Mouse (Mus musculus) heart, embryonic 14.5 days (tissue): ENCODE results near the gene Cox7a2. TPM values are rescaled to one million over a fixed set of nuclear protein-coding genes. Genes with fewer than 3 reads are reported as not detected.

Source experiments
- ATAC-seq: fragments of 200-750 bp; cut with Nextera tagmentation; 2 replicates; pipeline ENCODE4 v1.8.0; 2017; ENCODE audit warnings: low read depth, moderate TSS enrichment; ENCODE audit not compliant: insufficient number of reproducible peaks, insufficient read depth, low FRiP score
- H3K27ac ChIP-seq, 2 experiments: fragments of 200-500 bp in 1 of 2; fragments of 300-500 bp in 1 of 2; sonication (generic) in 1 of 2; replicated peaks in 1 of 2; 2 replicates each; pipeline ENCODE4 v1.5.1; 2012 to 2014; ENCODE audit warnings: low read depth in 2 of 2, low read length in 2 of 2, control low read depth in 1 of 2, mild to moderate bottlenecking in 1 of 2, mixed read lengths in 1 of 2; ENCODE audit not compliant: control insufficient read depth in 1 of 2, insufficient read depth in 1 of 2
- H3K27me3 ChIP-seq: fragments of 300-500 bp; sonication (generic); 2 replicates; pipeline ENCODE4 v1.6.1; 2014; ENCODE audit warnings: mild to moderate bottlenecking, low read length, control low read depth; ENCODE audit not compliant: control insufficient read depth, insufficient read depth
- H3K36me3 ChIP-seq: fragments of 300-500 bp; sonication (generic); 2 replicates; pipeline ENCODE4 v1.6.1; 2014; ENCODE audit warnings: mild to moderate bottlenecking, control low read depth, low read length, mixed read lengths; ENCODE audit not compliant: control insufficient read depth, insufficient read depth
- H3K4me1 ChIP-seq, 2 experiments: fragments of 200-500 bp in 1 of 2; fragments of 300-500 bp in 1 of 2; sonication (generic) in 1 of 2; 2 replicates each; pipeline ENCODE4 v1.6.1; 2012 to 2014; ENCODE audit warnings: low read length in 2 of 2, control low read depth in 1 of 2, mixed read lengths in 1 of 2; ENCODE audit not compliant: control insufficient read depth in 2 of 2, insufficient read depth in 2 of 2
- H3K4me2 ChIP-seq: fragments of 300-500 bp; sonication (generic); 2 replicates; pipeline ENCODE4 v1.6.1; 2014; ENCODE audit warnings: mild to moderate bottlenecking, low read length
- H3K4me3 ChIP-seq, 2 experiments: fragments of 200-500 bp in 1 of 2; fragments of 300-500 bp in 1 of 2; sonication (generic) in 1 of 2; 2 replicates each; pipeline ENCODE4 v1.5.1; 2012 to 2014; ENCODE audit warnings: low read length in 2 of 2, mild to moderate bottlenecking in 2 of 2, control low read depth in 1 of 2, low read depth in 1 of 2, moderate library complexity in 1 of 2; ENCODE audit not compliant: control insufficient read depth in 1 of 2, insufficient read depth in 1 of 2
- H3K9ac ChIP-seq: fragments of 300-500 bp; sonication (generic); 2 replicates; pipeline ENCODE4 v1.6.1; 2014; ENCODE audit warnings: mild to moderate bottlenecking, low read length
- H3K9me3 ChIP-seq: fragments of 300-500 bp; sonication (generic); 2 replicates; pipeline ENCODE4 v1.6.1; 2016; ENCODE audit warnings: low read length, control low read depth; ENCODE audit not compliant: control insufficient read depth
- WGBS: fragments of 180-500 bp; shearing (Covaris S2); extraction: QIAGEN DNeasy Blood & Tissue Kit; methylation state at CpG from one replicate; pipeline ENCODE4 v1.1.7; 2014; 5-methylcytosine and 5-hydroxymethylcytosine counted together
- polyA plus RNA-seq: library from polyadenylated mRNA; unstranded; fragments of >200 nt; fragmentation: Nextera tagmentation; extraction: Ambion mirVana; gene quantifications from 2 replicates; pipeline ENCODE4 v1.2.1, GENCODE M21; 2014

Gene Cox7a2
- polyA plus RNA-seq, 1 experiment from 2014 or later, result 1,757 TPM

- peak; percentile 96 for ATAC-seq
- under 1% methylated on average over 88 of the region's 91 CpGs for WGBS
- H3K27ac ChIP-seq, result peak within 1 kb of the TSS; percentile 78 to 79
- H3K9ac ChIP-seq, result peak within 1 kb of the TSS; percentile 82
- peak within 1 kb of the TSS; percentile 76 for H3K4me2 ChIP-seq
- H3K36me3 ChIP-seq, result no peaks in the 10 kb centered on the region
- peaks cover 0 to 10% of the 10 kb centered on the region in 2 experiments; a peak in 2 of 4 replicates for H3K4me1 ChIP-seq
- peak within 1 kb of the TSS; percentile 75 to 77 for H3K4me3 ChIP-seq
- no peaks in the 10 kb centered on the region for H3K27me3 ChIP-seq
- no peaks in the 10 kb centered on the region for H3K9me3 ChIP-seq
Observed at GRCm38 (mm10) chr9:79792841-79793835, 33.5 kb upstream of the Cox7a2 start, which contains the start of gene Tmem30a. Gene Tmem30a, minus strand, starts transcription at chr9:79793507.

GRCm38 (mm10) chr9:79785794-79786085 lies 26.1 kb upstream of the Cox7a2 start:
- no peak overlapping the region for H3K9ac ChIP-seq
- H3K4me2 ChIP-seq, result no peak overlapping the region
- H3K4me1 ChIP-seq, result peaks cover 0 to 4% of the 10 kb centered on the region in 2 experiments; a peak in 1 of 4 replicates
- H3K27ac ChIP-seq, result no peak overlapping the region
- H3K36me3 ChIP-seq, result no peaks in the 10 kb centered on the region
- 86% methylated on average over 2 of the region's 2 CpGs for WGBS
- no peaks in the 10 kb centered on the region for H3K27me3 ChIP-seq
- no peak overlapping the region for H3K4me3 ChIP-seq
- no peaks in the 10 kb centered on the region for H3K9me3 ChIP-seq
- ATAC-seq, result no peak

GRCm38 (mm10) chr9:79784934-79785793 lies 25.5 kb upstream of the Cox7a2 start:
- Histone ChIP-seq H3K27me3 (no peaks in the 10 kb centered on the region), H3K9ac (no peak overlapping the region), H3K9me3 (no peaks in the 10 kb centered on the region), H3K36me3 (no peaks in the 10 kb centered on the region), H3K4me1 (peaks cover 0 to 2% of the 10 kb centered on the region in 2 experiments; a peak in 1 of 4 replicates), H3K4me2 (no peak overlapping the region), H3K27ac (no peak overlapping the region), H3K4me3 (no peak overlapping the region)
- WGBS, result 78% methylated on average over 2 of the region's 2 CpGs
- ATAC-seq, result no peak

GRCm38 (mm10) chr9:79784439-79784838 lies 24.8 kb upstream of the Cox7a2 start:
- H3K4me3 ChIP-seq, result no peak overlapping the region
- H3K36me3 ChIP-seq, result no peaks in the 10 kb centered on the region
- 58% methylated on average over 3 of the region's 3 CpGs for WGBS
- H3K4me2 ChIP-seq, result no peak overlapping the region
- H3K4me1 ChIP-seq, result no peaks in the 10 kb centered on the region
- no peaks in the 10 kb centered on the region for H3K9me3 ChIP-seq
- no peak for ATAC-seq
- H3K9ac ChIP-seq, result no peak overlapping the region
- no peak overlapping the region for H3K27ac ChIP-seq
- no peaks in the 10 kb centered on the region for H3K27me3 ChIP-seq

GRCm38 (mm10) chr9:79779354-79779753 lies 19.7 kb upstream of the Cox7a2 start:
- no peak overlapping the region for H3K9ac ChIP-seq

GRCm38 (mm10) chr9:79766991-79767545 lies 7.4 kb upstream of the Cox7a2 start:
- H3K36me3 ChIP-seq, result peaks cover 20% of the 10 kb centered on the region
- no peak overlapping the region for H3K9ac ChIP-seq
- H3K27ac ChIP-seq, result no peak overlapping the region
- no peaks in the 10 kb centered on the region for H3K9me3 ChIP-seq
- H3K27me3 ChIP-seq, result no peaks in the 10 kb centered on the region
- no peak for ATAC-seq
- H3K4me1 ChIP-seq, result no peaks in the 10 kb centered on the region
- WGBS, result 86% methylated on average over 5 of the region's 5 CpGs
- H3K4me3 ChIP-seq, result no peak overlapping the region
- H3K4me2 ChIP-seq, result no peak overlapping the region

More at GRCm38 (mm10) chr9:79779354-79779753, 19.7 kb upstream of the Cox7a2 start:
- H3K36me3 ChIP-seq, result peaks cover 19% of the 10 kb centered on the region
- H3K9me3 ChIP-seq, result no peaks in the 10 kb centered on the region
- 73% methylated on average over 2 of the region's 2 CpGs for WGBS
- no peaks in the 10 kb centered on the region for H3K4me1 ChIP-seq
- H3K4me3 ChIP-seq, result no peak overlapping the region
- no peak overlapping the region for H3K27ac ChIP-seq
- H3K27me3 ChIP-seq, result no peaks in the 10 kb centered on the region
- H3K4me2 ChIP-seq, result no peak overlapping the region
- ATAC-seq, result no peak

- Histone ChIP-seq H3K4me2 (no peak overlapping the region), H3K27me3 (no peaks in the 10 kb centered on the region), H3K27ac (no peak overlapping the region), H3K9me3 (no peaks in the 10 kb centered on the region), H3K9ac (no peak overlapping the region), H3K4me3 (no peak overlapping the region), H3K36me3 (peaks cover 7% of the 10 kb centered on the region), H3K4me1 (0 out of 4 replicates have a peak, but pooled peaks cover 0 to 1% of the 10 kb centered on the region in 2 experiments)
- 79% methylated on average over 4 of the region's 4 CpGs for WGBS
- no peak for ATAC-seq
Observed at GRCm38 (mm10) chr9:79765329-79765728, 5.7 kb upstream of the Cox7a2 start.
